ENCODE assay signal across 8 mouse cellular contexts in genomic region chr11:102316572-102317297, GRCm38 (mm10). TPM values are rescaled to one million over a fixed set of nuclear protein-coding genes. Genes with fewer than 3 reads are reported as not detected.
DNase-seq lines count a peak whose midpoint lies in the region; ATAC-seq and TF ChIP-seq lines count a peak whose summit lies in the region.

No protein-coding gene starts in this region.

- peak overlapping the region; percentile 86 for H3K4me2 ChIP-seq in forebrain, postnatal 0 days (ENCODE audit: low read depth)
- peak overlapping the region; percentile 69 for H3K4me2 ChIP-seq in lung, postnatal 0 days (replicated peaks; ENCODE audit: low read depth, low read length)

- peak overlapping the region; percentile 97 for H3K27ac ChIP-seq in ES-E14 (ENCODE audit: insufficient read depth, low read depth, low read length, poor library complexity, severe bottlenecking)
- H3K27ac ChIP-seq in cerebellum, adult 2 months (ENCODE audit: insufficient read depth, low read length): peak overlapping the region; percentile 99
- peak overlapping the region; percentile 99 for H3K27ac ChIP-seq in forebrain, postnatal 0 days (ENCODE audit: low read depth, low read length)
- peak overlapping the region; percentile 99 for H3K27ac ChIP-seq in lung, postnatal 0 days (ENCODE audit: low read length)
- peak overlapping the region; percentile 93 for H3K27ac ChIP-seq in thymus, adult 2 months (ENCODE audit: control insufficient read depth, insufficient read depth, low read length)

- no peak for DNase-seq in ES-E14 (ENCODE audit: low read depth, low spot score)
- peak; percentile 89 for DNase-seq in cerebellum, adult 2 months
- peak; percentile 91 for DNase-seq in forebrain, postnatal 0 days
- DNase-seq in heart, postnatal 4 days: peak; percentile 93
- peak; percentile 85 to 90 for DNase-seq in layer of hippocampus, postnatal 10 days (ENCODE audit: low spot score in 2 of 2)
- DNase-seq in lung, postnatal 0 days (ENCODE audit: low spot score): peak; percentile 94
- peak; percentile 77 for DNase-seq in ovary, postnatal 10 days (ENCODE audit: low spot score)
- DNase-seq in thymus, adult 2 months: peak; percentile 93

- no peak for TF ChIP-seq CTCF in cerebellum, adult 2 months (IDR thresholded peaks at IDR 0.05; ENCODE audit: borderline replicate concordance, insufficient read depth, low read depth, low read length)
- TF ChIP-seq CTCF in forebrain, postnatal 0 days (IDR thresholded peaks at IDR 0.05; ENCODE audit: low read depth): peak; percentile 41
- peak; percentile 8 for TF ChIP-seq CTCF in lung, postnatal 0 days (IDR thresholded peaks at IDR 0.05)
- no peak; the same call in 1 of the 2 replicates for TF ChIP-seq CTCF in thymus, adult 2 months (IDR thresholded peaks at IDR 0.05; ENCODE audit: borderline replicate concordance, control insufficient read depth, extremely low read depth, insufficient read depth, low read length, poor library complexity)

- TF ChIP-seq EP300 in lung, postnatal 0 days (IDR thresholded peaks at IDR 0.05): no peak

- no peaks in the 10 kb centered on the region for H3K9me3 ChIP-seq in ES-E14 (ENCODE audit: control insufficient read depth, insufficient read depth, low read depth, low read length)
- no peaks in the 10 kb centered on the region for H3K9me3 ChIP-seq in forebrain, postnatal 0 days (ENCODE audit: low read length)
- no peaks in the 10 kb centered on the region for H3K9me3 ChIP-seq in lung, postnatal 0 days (ENCODE audit: low read length)

- H3K4me1 ChIP-seq in ES-E14 (ENCODE audit: control insufficient read depth in 2 of 2, insufficient read depth in 2 of 2, low read length in 2 of 2, poor library complexity in 1 of 2): peaks cover 1 to 18% of the 10 kb centered on the region in 2 experiments; a peak in 2 of 4 replicates
- no peaks in the 10 kb centered on the region; the same call in 1 of the 2 replicates for H3K4me1 ChIP-seq in cerebellum, adult 2 months (ENCODE audit: control insufficient read depth, insufficient read depth, low read length)
- peaks cover 9% of the 10 kb centered on the region; the same call in 1 of the 2 replicates for H3K4me1 ChIP-seq in forebrain, postnatal 0 days (ENCODE audit: insufficient read depth)
- H3K4me1 ChIP-seq in lung, postnatal 0 days (ENCODE audit: insufficient read depth, low read depth, low read length): peaks cover 3% of the 10 kb centered on the region; the same call in 1 of the 2 replicates
- peaks cover 15% of the 10 kb centered on the region for H3K4me1 ChIP-seq in thymus, adult 2 months (replicated peaks; ENCODE audit: control insufficient read depth, insufficient read depth, low read length)

- H3K4me3 ChIP-seq in ES-E14 (ENCODE audit: insufficient read depth in 1 of 2, low read depth in 1 of 2, low read length in 2 of 2, poor library complexity in 1 of 2, severe bottlenecking in 1 of 2): peak overlapping the region; percentile 91 to 95
- H3K4me3 ChIP-seq in cerebellum, adult 2 months (replicated peaks; ENCODE audit: insufficient read depth, low read depth, low read length): peak overlapping the region; percentile 67
- peak overlapping the region; percentile 95 for H3K4me3 ChIP-seq in forebrain, postnatal 0 days (ENCODE audit: low read depth, low read length)
- peak overlapping the region; percentile 99 for H3K4me3 ChIP-seq in lung, postnatal 0 days (ENCODE audit: low read depth, low read length)
- H3K4me3 ChIP-seq in thymus, adult 2 months (ENCODE audit: control insufficient read depth, insufficient read depth, low read length): peak overlapping the region; percentile 99

- under 1% methylated on average over 72 of the region's 80 CpGs for WGBS in cerebellum, adult 2 months
- under 1% methylated on average over 38 of the region's 80 CpGs for WGBS in forebrain, postnatal 0 days
- WGBS in lung, postnatal 0 days: 3% methylated on average over 16 of the region's 80 CpGs
- 1% methylated on average over 74 of the region's 80 CpGs for WGBS in thymus, adult 2 months

- H3K36me3 ChIP-seq in ES-E14 (ENCODE audit: control insufficient read depth, insufficient read depth, low read length, poor library complexity, severe bottlenecking): peaks cover 35% of the 10 kb centered on the region
- H3K36me3 ChIP-seq in forebrain, postnatal 0 days (ENCODE audit: insufficient read depth): peaks cover 34% of the 10 kb centered on the region
- peaks cover 18% of the 10 kb centered on the region; the same call in 1 of the 2 replicates for H3K36me3 ChIP-seq in lung, postnatal 0 days (ENCODE audit: insufficient read depth, low read length)
- H3K36me3 ChIP-seq in thymus, adult 2 months (ENCODE audit: control insufficient read depth, insufficient read depth, low read length): peaks cover 29% of the 10 kb centered on the region

- H3K27me3 ChIP-seq in cerebellum, adult 2 months (ENCODE audit: control insufficient read depth, insufficient read depth, low read length): no peaks in the 10 kb centered on the region
- H3K27me3 ChIP-seq in forebrain, postnatal 0 days (ENCODE audit: insufficient read depth, low read length): no peaks in the 10 kb centered on the region
- H3K27me3 ChIP-seq in lung, postnatal 0 days (replicated peaks; ENCODE audit: insufficient read depth, low read length): no peaks in the 10 kb centered on the region
- H3K27me3 ChIP-seq in thymus, adult 2 months (ENCODE audit: control insufficient read depth, insufficient read depth, low read length): no peaks in the 10 kb centered on the region

- in situ Hi-C loops in ES-E14 (cut with MboI; ENCODE audit: low sequenced_read_pairs in 2 of 2, unreplicated experiment in 2 of 2): no loop called here

- peak overlapping the region; percentile 99 for H3K9ac ChIP-seq in ES-E14 (ENCODE audit: insufficient read depth, low read depth, low read length, poor library complexity, severe bottlenecking)
- H3K9ac ChIP-seq in forebrain, postnatal 0 days: peak overlapping the region; percentile 99
- H3K9ac ChIP-seq in lung, postnatal 0 days (replicated peaks; ENCODE audit: low read depth): peak overlapping the region; percentile 98

- TF ChIP-seq POLR2A in cerebellum, adult 2 months (IDR thresholded peaks at IDR 0.05; ENCODE audit: borderline replicate concordance, insufficient read depth, low read length): no peak
- peak; percentile 80 for TF ChIP-seq POLR2A in thymus, adult 2 months (IDR thresholded peaks at IDR 0.05; ENCODE audit: control insufficient read depth, extremely low read depth, insufficient read depth, low read length, poor library complexity)

- ATAC-seq in forebrain, postnatal 0 days: peak; percentile 53
- peak; percentile 43 for ATAC-seq in lung, postnatal 0 days

TF ChIP-seq in ES-E14, 5 proteins besides CTCF, POLR2A, EP300 and RAD21 (continues in another document):
- peak; percentile 52; the same call in 1 of the 2 replicates for TF ChIP-seq HCFC1 (IDR thresholded peaks at IDR 0.05; ENCODE audit: borderline replicate concordance, insufficient read depth, low read length)
- no peak for TF ChIP-seq ZC3H11A (IDR thresholded peaks at IDR 0.05; ENCODE audit: borderline replicate concordance, low read depth, low read length)
- TF ChIP-seq ZNF384 (IDR thresholded peaks at IDR 0.05; ENCODE audit: low read depth, low read length): peak; percentile 95

RNA-seq across cellular contexts. Expression of gene Ubtf, which starts 2.8 kb away (rescaled TPM):
- 138 and 155 TPM in 2 replicates for total RNA-seq in ES-E14 (2012; rRNA removed)
- polyA plus RNA-seq in cerebellum, adult 2 months (2012; rRNA removed): 94.6 and 95.8 TPM in 2 replicates
- 94.3 and 109 TPM in 2 replicates for total RNA-seq in forebrain, postnatal 0 days (2014; rRNA removed)
- polyA plus RNA-seq in forebrain, postnatal 0 days (2015; fragmentation: Nextera tagmentation; extraction: Ambion mirVana): 73.2 and 78.7 TPM in 2 replicates
- 10 to 100 TPM; 81.9 to 89.3 TPM for total RNA-seq in heart, postnatal 4 days (2021)
- 100 to 1,000 TPM; 112 to 125 TPM for total RNA-seq in layer of hippocampus, postnatal 10 days (2021)
- polyA plus RNA-seq in lung, postnatal 0 days (2015; fragmentation: Nextera tagmentation; extraction: Ambion mirVana): 53.7 and 60.9 TPM in 2 replicates
- polyA plus RNA-seq in thymus, adult 2 months (2012; rRNA removed): 59.7 and 67.9 TPM in 2 replicates

RNA-seq across cellular contexts. Expression of gene Atxn7l3, which starts 20.3 kb away (rescaled TPM):
- 55.4 and 60.4 TPM in 2 replicates for total RNA-seq in ES-E14 (2012; rRNA removed)
- polyA plus RNA-seq in cerebellum, adult 2 months (2012; rRNA removed): 93.3 and 101 TPM in 2 replicates
- 162 and 167 TPM in 2 replicates for total RNA-seq in forebrain, postnatal 0 days (2014; rRNA removed)
- polyA plus RNA-seq in forebrain, postnatal 0 days (2015; fragmentation: Nextera tagmentation; extraction: Ambion mirVana): 24.3 and 26.2 TPM in 2 replicates
- 10 to 100 TPM; 36.8 to 39.4 TPM for total RNA-seq in heart, postnatal 4 days (2021)
- total RNA-seq in layer of hippocampus, postnatal 10 days (2021): 100 to 1,000 TPM; 146 to 150 TPM
- 9.6 and 10.2 TPM in 2 replicates for polyA plus RNA-seq in lung, postnatal 0 days (2015; fragmentation: Nextera tagmentation; extraction: Ambion mirVana)
- 89.9 TPM in 2 replicates for polyA plus RNA-seq in thymus, adult 2 months (2012; rRNA removed)

RNA-seq across cellular contexts. Expression of gene Tmub2, which starts 32.0 kb away (rescaled TPM):
- total RNA-seq in ES-E14 (2012; rRNA removed): 33.0 and 37.2 TPM in 2 replicates
- 82.7 and 85.3 TPM in 2 replicates for polyA plus RNA-seq in cerebellum, adult 2 months (2012; rRNA removed)
- total RNA-seq in forebrain, postnatal 0 days (2014; rRNA removed): 72.5 and 77.4 TPM in 2 replicates
- 63.0 and 67.0 TPM in 2 replicates for polyA plus RNA-seq in forebrain, postnatal 0 days (2015; fragmentation: Nextera tagmentation; extraction: Ambion mirVana)
- 10 to 100 TPM; 26.6 to 27.7 TPM for total RNA-seq in heart, postnatal 4 days (2021)
- 10 to 100 TPM; 55.2 to 60.4 TPM for total RNA-seq in layer of hippocampus, postnatal 10 days (2021)
- polyA plus RNA-seq in lung, postnatal 0 days (2015; fragmentation: Nextera tagmentation; extraction: Ambion mirVana): 46.1 and 47.4 TPM in 2 replicates
- 74.1 and 74.2 TPM in 2 replicates for polyA plus RNA-seq in thymus, adult 2 months (2012; rRNA removed)

RNA-seq across cellular contexts. Expression of gene Asb16, which starts 48.2 kb away (rescaled TPM):
- total RNA-seq in ES-E14 (2012; rRNA removed): 0.98 and 1.0 TPM in 2 replicates
- polyA plus RNA-seq in cerebellum, adult 2 months (2012; rRNA removed): 3.1 and 4.0 TPM in 2 replicates
- total RNA-seq in forebrain, postnatal 0 days (2014; rRNA removed): 0.54 and 1.4 TPM in 2 replicates
- 0.11 TPM in 1 of 2 replicates, not detected in the other for polyA plus RNA-seq in forebrain, postnatal 0 days (2015; fragmentation: Nextera tagmentation; extraction: Ambion mirVana)
- total RNA-seq in heart, postnatal 4 days (2021): under 1 TPM; 0.33 to 0.41 TPM
- under 1 TPM; 0.64 to 0.76 TPM for total RNA-seq in layer of hippocampus, postnatal 10 days (2021)
- polyA plus RNA-seq in lung, postnatal 0 days (2015; fragmentation: Nextera tagmentation; extraction: Ambion mirVana): not detected in 2 replicates
- polyA plus RNA-seq in thymus, adult 2 months (2012; rRNA removed): 0.12 and 0.27 TPM in 2 replicates

RNA-seq across cellular contexts. Expression of gene Slc4a1, which starts 49.3 kb away (rescaled TPM):
- total RNA-seq in ES-E14 (2012; rRNA removed): 0.18 and 0.21 TPM in 2 replicates
- 0.72 and 0.90 TPM in 2 replicates for polyA plus RNA-seq in cerebellum, adult 2 months (2012; rRNA removed)
- 0.24 and 1.2 TPM in 2 replicates for total RNA-seq in forebrain, postnatal 0 days (2014; rRNA removed)
- 0.50 and 0.68 TPM in 2 replicates for polyA plus RNA-seq in forebrain, postnatal 0 days (2015; fragmentation: Nextera tagmentation; extraction: Ambion mirVana)
- total RNA-seq in heart, postnatal 4 days (2021): 10 to 100 TPM in 1 of 2 experiments, 1 to 10 TPM in 1; 7.2 to 22.1 TPM
- total RNA-seq in layer of hippocampus, postnatal 10 days (2021): under 1 TPM; 0.32 to 0.54 TPM
- 9.7 and 9.8 TPM in 2 replicates for polyA plus RNA-seq in lung, postnatal 0 days (2015; fragmentation: Nextera tagmentation; extraction: Ambion mirVana)
- polyA plus RNA-seq in thymus, adult 2 months (2012; rRNA removed): 0.11 and 0.34 TPM in 2 replicates

Comparison
In these comparisons a context has a peak if more than half of its experiments do, and no peak if none do; other contexts are left out.
1. CTCF ChIP-seq: peak in forebrain, postnatal 0 days (single experiment) and lung, postnatal 0 days (single experiment); none in cerebellum, adult 2 months (single experiment) and thymus, adult 2 months (single experiment).
2. Peak in every context shown above with its lines, with median percentiles within 50 percentile points of each other: H3K27ac ChIP-seq, H3K4me3 ChIP-seq and H3K9ac ChIP-seq.